In genomic region chr7:92447938-92448337, GRCm38 (mm10) we compare ENCODE assay signal across 26 mouse cellular contexts.
DNase-seq lines count a peak whose midpoint lies in the region; ATAC-seq and TF ChIP-seq lines count a peak whose summit lies in the region.
"Had no signal": no experiment of that assay in that cellular context is flagged by ENCODE, and none has a peak within 500 bp of the region (broad histone marks: within the 10 kb centered on the region; RNA-seq: fewer than 3 reads in every experiment).

No protein-coding gene starts in this region.

- 48% methylated on average over 6 of the region's 6 CpGs for WGBS in forebrain, embryonic 16.5 days
- 63% methylated on average over 6 of the region's 6 CpGs for WGBS in forebrain, embryonic 13.5 days
- WGBS in hindbrain, embryonic 14.5 days, result 82% methylated on average over 6 of the region's 6 CpGs
- WGBS in hindbrain, embryonic 12.5 days, result 81% methylated on average over 6 of the region's 6 CpGs

- H3K9me3 ChIP-seq in forebrain, embryonic 16.5 days (ENCODE audit: control insufficient read depth, low read length), result no peaks in the 10 kb centered on the region
- no peaks in the 10 kb centered on the region for H3K9me3 ChIP-seq in forebrain, embryonic 13.5 days (replicated peaks)
- H3K9me3 ChIP-seq in hindbrain, embryonic 14.5 days (ENCODE audit: control insufficient read depth, low read length), result no peaks in the 10 kb centered on the region
- H3K9me3 ChIP-seq in hindbrain, embryonic 12.5 days (replicated peaks), result no peaks in the 10 kb centered on the region
- H3K9me3 ChIP-seq: heart, embryonic 10.5 days; intestine, embryonic 15.5 days; limb, embryonic 12.5 days; midbrain, embryonic 10.5 days had no signal

- peaks cover 6% of the 10 kb centered on the region for H3K36me3 ChIP-seq in forebrain, embryonic 16.5 days (ENCODE audit: control insufficient read depth, insufficient read depth)
- H3K36me3 ChIP-seq in forebrain, embryonic 13.5 days (ENCODE audit: poor library complexity, severe bottlenecking), result no peaks in the 10 kb centered on the region
- H3K36me3 ChIP-seq in hindbrain, embryonic 14.5 days (replicated peaks; ENCODE audit: control insufficient read depth, insufficient read depth), result no peaks in the 10 kb centered on the region; the same call in 1 of the 2 replicates
- H3K36me3 ChIP-seq in hindbrain, embryonic 12.5 days, result no peaks in the 10 kb centered on the region
- H3K36me3 ChIP-seq in myocyte (ENCODE audit: control insufficient read depth, insufficient read depth), result no peaks in the 10 kb centered on the region
- H3K36me3 ChIP-seq: heart, embryonic 10.5 days; intestine, embryonic 15.5 days; limb, embryonic 12.5 days; midbrain, embryonic 10.5 days had no signal

- no peak for TF ChIP-seq POLR2A in myocyte (IDR thresholded peaks at IDR 0.05; ENCODE audit: insufficient read length, low read depth)

- H3K4me1 ChIP-seq in forebrain, embryonic 16.5 days (replicated peaks; ENCODE audit: control insufficient read depth, insufficient read depth, low read length), result peaks cover 17% of the 10 kb centered on the region
- peaks cover 11% of the 10 kb centered on the region; the same call in 1 of the 2 replicates for H3K4me1 ChIP-seq in forebrain, embryonic 13.5 days
- no peaks in the 10 kb centered on the region for H3K4me1 ChIP-seq in hindbrain, embryonic 14.5 days (replicated peaks; ENCODE audit: control insufficient read depth, insufficient read depth, low read length)
- H3K4me1 ChIP-seq in hindbrain, embryonic 12.5 days, result no peaks in the 10 kb centered on the region
- H3K4me1 ChIP-seq: heart, embryonic 10.5 days; midbrain, embryonic 10.5 days had no signal

- peak; percentile 37 to 78 for DNase-seq in adrenal gland, adult (ENCODE audit: inconsistent age in 2 of 2, low spot score in 1 of 2)
- no peak for DNase-seq in adrenal gland, postnatal 4 days (ENCODE audit: low spot score in 2 of 2)
- DNase-seq in hindbrain, embryonic 14.5 days (ENCODE audit: low spot score), result no peak
- no peak for DNase-seq in cerebellum, adult 11 months
- DNase-seq: cerebellum, adult 9-11 months; gastrocnemius, adult 2 months; heart, postnatal 14 days; kidney, adult 9 months; kidney, postnatal 14 days; liver, postnatal 0 days; right cerebral cortex, postnatal 14 days; thymus, adult 2 months had no signal

- H3K79me2 ChIP-seq in myocyte (ENCODE audit: control insufficient read depth, insufficient read depth), result no peaks in the 10 kb centered on the region

- H3K4me2 ChIP-seq in forebrain, embryonic 16.5 days (ENCODE audit: low read length), result no peak overlapping the region
- no peak overlapping the region for H3K4me2 ChIP-seq in forebrain, embryonic 13.5 days
- H3K4me2 ChIP-seq in hindbrain, embryonic 14.5 days (replicated peaks), result no peak overlapping the region
- no peak overlapping the region for H3K4me2 ChIP-seq in hindbrain, embryonic 12.5 days (replicated peaks)
- H3K4me2 ChIP-seq in myocyte (ENCODE audit: low read depth), result no peak overlapping the region
- H3K4me2 ChIP-seq: intestine, embryonic 15.5 days; limb, embryonic 12.5 days; liver, embryonic 11.5 days had no signal

- H3K27me3 ChIP-seq in forebrain, embryonic 16.5 days (replicated peaks; ENCODE audit: control insufficient read depth, insufficient read depth, low read length), result no peaks in the 10 kb centered on the region
- no peaks in the 10 kb centered on the region for H3K27me3 ChIP-seq in forebrain, embryonic 13.5 days
- H3K27me3 ChIP-seq in hindbrain, embryonic 14.5 days (ENCODE audit: control insufficient read depth, insufficient read depth, low read length), result no peaks in the 10 kb centered on the region
- no peaks in the 10 kb centered on the region for H3K27me3 ChIP-seq in hindbrain, embryonic 12.5 days
- no peaks in the 10 kb centered on the region for H3K27me3 ChIP-seq in myocyte (ENCODE audit: control insufficient read depth, insufficient read depth, insufficient read length)
- H3K27me3 ChIP-seq: intestine, embryonic 15.5 days; limb, embryonic 12.5 days had no signal

- no peak for ATAC-seq in forebrain, embryonic 16.5 days
- ATAC-seq in forebrain, embryonic 13.5 days, result no peak
- no peak for ATAC-seq in hindbrain, embryonic 14.5 days (ENCODE audit: low FRiP score)
- no peak for ATAC-seq in hindbrain, embryonic 12.5 days (ENCODE audit: low FRiP score)
- ATAC-seq: hindbrain, embryonic 16.5 days; intestine, embryonic 15.5 days; liver, postnatal 0 days; lung, postnatal 0 days had no signal

- H3K4me3 ChIP-seq in forebrain, embryonic 16.5 days (replicated peaks; ENCODE audit: low read length), result no peak overlapping the region
- H3K4me3 ChIP-seq in forebrain, embryonic 13.5 days, result no peak overlapping the region
- H3K4me3 ChIP-seq in hindbrain, embryonic 14.5 days (replicated peaks; ENCODE audit: low read length), result no peak overlapping the region
- no peak overlapping the region for H3K4me3 ChIP-seq in hindbrain, embryonic 12.5 days
- no peak overlapping the region for H3K4me3 ChIP-seq in myocyte
- H3K4me3 ChIP-seq: erythroblast, embryonic 14.5 days; gastrocnemius, adult 2 months; heart, embryonic 10.5 days; intestine, embryonic 15.5 days; limb, embryonic 12.5 days; midbrain, embryonic 10.5 days had no signal

- no peak overlapping the region for H3K9ac ChIP-seq in forebrain, embryonic 16.5 days (replicated peaks; ENCODE audit: low read depth, low read length)
- no peak overlapping the region for H3K9ac ChIP-seq in forebrain, embryonic 13.5 days
- H3K9ac ChIP-seq in hindbrain, embryonic 14.5 days, result no peak overlapping the region
- no peak overlapping the region for H3K9ac ChIP-seq in hindbrain, embryonic 12.5 days
- H3K9ac ChIP-seq: intestine, embryonic 15.5 days; limb, embryonic 12.5 days; liver, postnatal 0 days had no signal

- peak overlapping the region; percentile 50 for H3K27ac ChIP-seq in forebrain, embryonic 16.5 days (ENCODE audit: low read length)
- H3K27ac ChIP-seq in forebrain, embryonic 13.5 days, result no peak overlapping the region
- 0 out of 2 replicates have a peak overlapping the region, but pooled peaks have one; percentile 5 for H3K27ac ChIP-seq in hindbrain, embryonic 14.5 days
- H3K27ac ChIP-seq in hindbrain, embryonic 12.5 days, result no peak overlapping the region
- H3K27ac ChIP-seq: gastrocnemius, adult 2 months; heart, embryonic 10.5 days; intestine, embryonic 15.5 days; limb, embryonic 12.5 days; macrophage; midbrain, embryonic 10.5 days; stomach, postnatal 0 days had no signal

- no peak overlapping the region for H3ac ChIP-seq in myocyte (ENCODE audit: control insufficient read depth, insufficient read length)

TF ChIP-seq in myocyte, 11 proteins besides CTCF, POLR2A, EP300 and RAD21:
- TF ChIP-seq SRF (IDR thresholded peaks at IDR 0.05; ENCODE audit: control insufficient read depth, insufficient read length, low read depth) (no peak), CEBPB (IDR thresholded peaks at IDR 0.05; ENCODE audit: insufficient read depth, poor library complexity, severe bottlenecking) (0 out of 2 replicates have a peak, but pooled peaks have one; percentile 21)

Comparison
In these comparisons a context has a peak if more than half of its experiments do, and no peak if none do; other contexts are left out.
1. DNase-seq: peak in adrenal gland, adult (2 of 2); none in adrenal gland, postnatal 4 days (0 of 2), hindbrain, embryonic 14.5 days (single experiment) and cerebellum, adult 11 months (single experiment).
2. H3K27ac ChIP-seq: peak in forebrain, embryonic 16.5 days (single experiment) and hindbrain, embryonic 14.5 days (single experiment); none in forebrain, embryonic 13.5 days (single experiment) and hindbrain, embryonic 12.5 days (single experiment).